In genomic region chr3:98099287-98099686, GRCm38 (mm10) we compare ENCODE assay signal across 9 mouse cellular contexts.
DNase-seq lines count a peak whose midpoint lies in the region; TF ChIP-seq lines count a peak whose summit lies in the region.
"Had no signal": no experiment of that assay in that cellular context is flagged by ENCODE, and none has a peak within 500 bp of the region (broad histone marks: within the 10 kb centered on the region; RNA-seq: fewer than 3 reads in every experiment).

No protein-coding gene starts in this region.

- TF ChIP-seq POLR2A in bone marrow macrophage, adult 2 months (IDR thresholded peaks at IDR 0.05; ENCODE audit: borderline replicate concordance, low read depth, low read length), result no peak

- TF ChIP-seq CTCF in bone marrow macrophage, adult 2 months (IDR thresholded peaks at IDR 0.05; ENCODE audit: low read depth, low read length), result peak; percentile 75

- no peak overlapping the region for H3K27ac ChIP-seq in bone marrow macrophage, adult 2 months (ENCODE audit: insufficient read depth, low read depth, low read length)
- H3K27ac ChIP-seq: neural tube, embryonic 13.5 days had no signal

- H3K4me1 ChIP-seq in bone marrow macrophage, adult 2 months (ENCODE audit: control insufficient read depth, insufficient read depth, low read length), result no peaks in the 10 kb centered on the region

- H3K4me3 ChIP-seq in bone marrow macrophage, adult 2 months (ENCODE audit: insufficient read depth, low read length), result no peak overlapping the region
- H3K4me3 ChIP-seq: neural tube, embryonic 13.5 days had no signal

- peak; percentile 37 to 39 for DNase-seq in cerebellum, postnatal 10 days
- no peak for DNase-seq in cerebellum, adult 18-20 months
- DNase-seq in 416B (ENCODE audit: low read depth), result peak; percentile 44
- peak; percentile 42 for DNase-seq in lung, postnatal 36 days
- no peak for DNase-seq in urinary bladder, adult 18-20 months (ENCODE audit: low spot score in 2 of 2)
- no peak for DNase-seq in right cerebral cortex, postnatal 4 days
- DNase-seq in layer of hippocampus, postnatal 25 days (ENCODE audit: extremely low spot score in 1 of 2, low spot score in 1 of 2), result no peak

Comparison
In these comparisons a context has a peak if more than half of its experiments do, and no peak if none do; other contexts are left out.
1. DNase-seq: peak in cerebellum, postnatal 10 days (2 of 2), 416B (single experiment) and lung, postnatal 36 days (single experiment); none in cerebellum, adult 18-20 months (0 of 2), urinary bladder, adult 18-20 months (0 of 2), right cerebral cortex, postnatal 4 days (single experiment) and layer of hippocampus, postnatal 25 days (0 of 2).